Mouse (Mus musculus): ENCODE results near the gene Fbxo34. TPM values are rescaled to one million over a fixed set of nuclear protein-coding genes. Genes with fewer than 3 reads are reported as not detected.
A peak's percentile ranks its signal among the peaks of the same experiment; 100 is the strongest.
"Not testable (repeated sequence)": the region's sequence is repeated elsewhere in the genome, so short reads cannot be mapped to it uniquely, and the experiment has no call there.

The Fbxo34 gene
- polyA plus RNA-seq, 1 experiment, result 23.4 TPM

GRCm38 (mm10) chr14:47522301-47522700 is 72.1 kb downstream of the Fbxo34 start:
- no peak for TF ChIP-seq CTCF (IDR thresholded peaks at IDR 0.05; ENCODE audit: borderline replicate concordance, extremely low read depth, insufficient read depth, insufficient read length)
- no peak for TF ChIP-seq POLR2A (IDR thresholded peaks at IDR 0.05; ENCODE audit: borderline replicate concordance, extremely low read depth, insufficient read depth, insufficient read length, poor library complexity, severe bottlenecking)
- no peak for DNase-seq (ENCODE audit: low read depth)

- DNase-seq (ENCODE audit: low read depth), result no peak
- TF ChIP-seq CTCF (IDR thresholded peaks at IDR 0.05; ENCODE audit: borderline replicate concordance, extremely low read depth, insufficient read depth, insufficient read length), result no peak
- TF ChIP-seq POLR2A (IDR thresholded peaks at IDR 0.05; ENCODE audit: borderline replicate concordance, extremely low read depth, insufficient read depth, insufficient read length, poor library complexity, severe bottlenecking), result no peak
Measured at GRCm38 (mm10) chr14:47525374-47525773, 75.2 kb downstream of the Fbxo34 start.

DNA sequence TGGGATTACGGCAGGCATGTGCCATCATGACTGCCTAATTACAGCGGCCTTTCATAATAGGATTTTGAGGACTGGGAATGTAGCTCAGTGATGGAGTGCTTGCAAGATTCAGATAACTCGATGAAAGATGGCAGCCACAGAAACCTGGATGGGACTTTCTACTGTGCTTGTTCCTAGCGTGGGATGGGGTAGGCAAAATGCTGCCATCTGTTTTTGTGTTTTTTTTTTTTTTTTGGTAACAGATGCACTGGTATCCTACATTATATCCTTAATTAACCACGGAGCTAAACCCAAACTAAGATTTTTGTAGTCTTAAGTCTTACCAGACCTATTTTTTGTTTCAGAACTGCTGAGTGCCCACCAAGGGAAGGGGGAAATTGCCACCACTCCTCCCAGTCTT is 75.6 kb downstream of the Fbxo34 start:
- no peak for DNase-seq (ENCODE audit: low read depth)
- TF ChIP-seq CTCF (IDR thresholded peaks at IDR 0.05; ENCODE audit: borderline replicate concordance, extremely low read depth, insufficient read depth, insufficient read length) (no peak), POLR2A (IDR thresholded peaks at IDR 0.05; ENCODE audit: borderline replicate concordance, extremely low read depth, insufficient read depth, insufficient read length, poor library complexity, severe bottlenecking) (no peak)

DNA sequence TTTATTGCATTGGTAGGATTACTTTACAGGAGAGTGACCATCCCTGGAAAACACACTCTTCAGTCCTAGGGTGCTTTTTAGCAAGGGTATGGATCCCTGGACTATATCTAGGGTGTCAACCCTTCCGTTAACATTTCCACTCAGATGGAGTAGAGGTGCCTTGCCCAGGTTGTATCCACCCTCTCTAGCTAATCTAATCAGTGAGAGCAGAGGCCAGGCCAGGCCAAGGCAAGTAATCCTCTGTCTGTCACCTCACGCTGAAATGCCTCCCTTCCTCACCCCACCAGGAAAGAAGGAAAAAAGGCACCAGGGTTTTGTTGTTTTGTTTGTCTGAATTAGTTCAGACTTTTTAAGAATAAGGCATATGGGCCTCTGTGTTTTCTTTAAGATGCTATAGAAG is 77.6 kb downstream of the Fbxo34 start:
- DNase-seq (ENCODE audit: low read depth), result no peak
- no peak for TF ChIP-seq CTCF (IDR thresholded peaks at IDR 0.05; ENCODE audit: borderline replicate concordance, extremely low read depth, insufficient read depth, insufficient read length)
- TF ChIP-seq POLR2A (IDR thresholded peaks at IDR 0.05; ENCODE audit: borderline replicate concordance, extremely low read depth, insufficient read depth, insufficient read length, poor library complexity, severe bottlenecking), result no peak

- TF ChIP-seq POLR2A (IDR thresholded peaks at IDR 0.05; ENCODE audit: borderline replicate concordance, extremely low read depth, insufficient read depth, insufficient read length, poor library complexity, severe bottlenecking) (no peak), CTCF (IDR thresholded peaks at IDR 0.05; ENCODE audit: borderline replicate concordance, extremely low read depth, insufficient read depth, insufficient read length) (no peak)
- DNase-seq (ENCODE audit: low read depth), result no peak
Measured at GRCm38 (mm10) chr14:47528293-47528692, 78.1 kb downstream of the Fbxo34 start.

DNA sequence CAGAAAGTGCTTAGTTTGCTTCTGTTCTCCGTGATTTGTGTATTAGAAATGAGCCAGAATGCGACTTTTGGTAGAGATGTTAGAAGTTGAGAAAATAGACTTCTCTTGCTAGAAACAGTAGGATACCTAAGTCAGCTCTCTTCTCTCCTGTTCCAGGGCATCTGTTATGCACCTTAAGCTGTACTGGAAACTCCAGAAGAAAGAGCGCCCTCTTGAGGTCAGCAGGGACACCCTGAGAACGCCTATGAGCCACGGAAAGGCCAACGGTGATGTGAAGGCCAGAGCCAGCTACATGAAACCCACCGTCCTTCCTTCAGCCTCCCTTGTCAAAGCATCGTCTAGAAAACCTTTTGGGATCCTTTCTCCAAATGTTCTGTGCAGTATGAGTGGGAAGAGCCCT is 78.8 kb downstream of the Fbxo34 start:
- peak; percentile 70 for DNase-seq (ENCODE audit: low read depth)
- no peak for TF ChIP-seq POLR2A (IDR thresholded peaks at IDR 0.05; ENCODE audit: borderline replicate concordance, extremely low read depth, insufficient read depth, insufficient read length, poor library complexity, severe bottlenecking)
- peak; percentile 67; the same call in 1 of the 2 replicates for TF ChIP-seq CTCF (IDR thresholded peaks at IDR 0.05; ENCODE audit: borderline replicate concordance, extremely low read depth, insufficient read depth, insufficient read length)

DNA sequence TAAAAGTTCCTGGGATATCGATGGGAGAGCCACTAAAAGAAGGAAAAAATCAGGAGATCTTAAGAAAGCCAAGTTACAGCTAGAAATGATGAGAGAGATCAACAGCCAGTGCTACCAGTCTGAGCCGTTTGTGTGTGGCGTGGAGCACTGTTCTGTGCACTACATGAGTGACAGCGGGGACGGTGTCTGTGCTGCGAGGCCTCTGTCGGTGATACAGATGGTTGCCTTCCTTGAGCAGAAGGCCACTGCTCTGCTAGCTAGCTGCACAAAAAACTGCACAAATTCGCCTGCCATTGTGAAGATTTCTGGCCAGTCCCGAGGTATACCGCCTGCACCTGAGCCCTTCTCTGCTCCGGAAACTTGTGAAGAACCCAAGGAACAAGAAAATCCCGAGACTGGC is 79.4 kb downstream of the Fbxo34 start:
- not testable (repeated sequence) for DNase-seq (ENCODE audit: low read depth)

- TF ChIP-seq CTCF (IDR thresholded peaks at IDR 0.05; ENCODE audit: borderline replicate concordance, extremely low read depth, insufficient read depth, insufficient read length) (no peak), POLR2A (IDR thresholded peaks at IDR 0.05; ENCODE audit: borderline replicate concordance, extremely low read depth, insufficient read depth, insufficient read length, poor library complexity, severe bottlenecking) (no peak)
Measured at GRCm38 (mm10) chr14:47532496-47532895, 82.3 kb downstream of the Fbxo34 start.

GRCm38 (mm10) chr14:47533365-47534175 is 83.3 kb downstream of the Fbxo34 start:
- TF ChIP-seq POLR2A (IDR thresholded peaks at IDR 0.05; ENCODE audit: borderline replicate concordance, extremely low read depth, insufficient read depth, insufficient read length, poor library complexity, severe bottlenecking) (no peak), CTCF (IDR thresholded peaks at IDR 0.05; ENCODE audit: borderline replicate concordance, extremely low read depth, insufficient read depth, insufficient read length) (peak; percentile 37; the same call in 1 of the 2 replicates)
- DNase-seq (ENCODE audit: low read depth), result peak; percentile 59

More at GRCm38 (mm10) chr14:47532496-47532895, 82.3 kb downstream of the Fbxo34 start:
- DNase-seq (ENCODE audit: low read depth), result no peak

DNA sequence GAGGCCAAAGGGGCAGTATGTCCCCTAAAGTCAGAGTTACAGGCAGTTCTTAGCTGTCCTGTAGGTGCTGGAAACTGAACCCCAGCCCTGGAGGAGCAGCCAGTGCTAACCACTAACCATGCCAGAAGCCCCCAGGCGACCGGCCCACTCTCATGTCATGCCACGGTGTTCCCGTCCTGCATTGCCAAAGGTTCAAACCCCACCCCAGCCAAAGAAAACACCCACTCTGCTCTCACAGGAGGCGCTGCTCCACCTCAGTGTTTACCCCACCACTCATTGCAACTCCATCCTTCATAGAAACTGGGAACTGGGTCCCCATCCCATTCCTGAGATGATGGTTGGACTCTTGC is 83.9 kb downstream of the Fbxo34 start:
- DNase-seq (ENCODE audit: low read depth), result no peak
- no peak for TF ChIP-seq POLR2A (IDR thresholded peaks at IDR 0.05; ENCODE audit: borderline replicate concordance, extremely low read depth, insufficient read depth, insufficient read length, poor library complexity, severe bottlenecking)
- no peak for TF ChIP-seq CTCF (IDR thresholded peaks at IDR 0.05; ENCODE audit: borderline replicate concordance, extremely low read depth, insufficient read depth, insufficient read length)

DNA sequence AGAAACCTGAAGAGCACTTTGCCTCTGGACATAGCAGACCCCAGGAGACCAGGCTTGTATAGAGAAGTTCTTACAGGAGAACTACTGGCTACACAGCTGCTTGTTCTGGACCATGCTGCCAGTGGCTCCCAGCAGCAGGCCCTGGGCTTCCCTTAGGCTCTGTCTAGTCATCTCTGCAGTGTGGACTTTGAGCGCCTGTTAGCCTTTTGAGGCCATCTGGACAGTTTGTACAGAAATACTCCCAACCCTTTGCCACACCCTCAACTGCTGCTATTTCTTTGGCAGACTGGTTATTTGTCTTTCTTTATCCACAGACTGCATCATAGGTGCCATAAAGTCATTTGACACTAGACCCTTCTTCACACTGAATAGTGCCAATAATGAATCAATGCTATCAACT is 84.9 kb downstream of the Fbxo34 start:
- DNase-seq (ENCODE audit: low read depth), result no peak
- TF ChIP-seq POLR2A (IDR thresholded peaks at IDR 0.05; ENCODE audit: borderline replicate concordance, extremely low read depth, insufficient read depth, insufficient read length, poor library complexity, severe bottlenecking) (no peak), CTCF (IDR thresholded peaks at IDR 0.05; ENCODE audit: borderline replicate concordance, extremely low read depth, insufficient read depth, insufficient read length) (no peak)

GRCm38 (mm10) chr14:47541325-47541948 is 91.2 kb downstream of the Fbxo34 start:
- DNase-seq (ENCODE audit: low read depth), result no peak
- no peak for TF ChIP-seq CTCF (IDR thresholded peaks at IDR 0.05; ENCODE audit: borderline replicate concordance, extremely low read depth, insufficient read depth, insufficient read length)
- no peak for TF ChIP-seq POLR2A (IDR thresholded peaks at IDR 0.05; ENCODE audit: borderline replicate concordance, extremely low read depth, insufficient read depth, insufficient read length, poor library complexity, severe bottlenecking)
